ENCODE assay signal across 19 mouse cellular contexts in genomic region chr8:85604201-85604600, GRCm38 (mm10).
"Had no signal": no experiment of that assay in that cellular context is flagged by ENCODE, and none has a peak within 500 bp of the region (broad histone marks: within the 10 kb centered on the region; RNA-seq: fewer than 3 reads in every experiment).

No protein-coding gene starts in this region.

- H3K9me3 ChIP-seq: kidney, embryonic 15.5 days; limb, embryonic 12.5 days; limb, embryonic 15.5 days; midbrain, embryonic 13.5 days; neural tube, embryonic 13.5 days; stomach, embryonic 15.5 days had no signal

- H3K4me1 ChIP-seq: kidney, embryonic 15.5 days; limb, embryonic 12.5 days; limb, embryonic 15.5 days; midbrain, embryonic 13.5 days; neural tube, embryonic 13.5 days; stomach, embryonic 15.5 days had no signal

- H3K9ac ChIP-seq: kidney, embryonic 15.5 days; limb, embryonic 12.5 days; limb, embryonic 15.5 days; midbrain, embryonic 13.5 days; neural tube, embryonic 13.5 days; stomach, embryonic 15.5 days had no signal

- H3K27me3 ChIP-seq: kidney, embryonic 15.5 days; limb, embryonic 12.5 days; limb, embryonic 15.5 days; midbrain, embryonic 13.5 days; neural tube, embryonic 13.5 days; stomach, embryonic 15.5 days had no signal

- H3K36me3 ChIP-seq: kidney, embryonic 15.5 days; limb, embryonic 12.5 days; limb, embryonic 15.5 days; midbrain, embryonic 13.5 days; neural tube, embryonic 13.5 days; stomach, embryonic 15.5 days had no signal

- H3K4me2 ChIP-seq: kidney, embryonic 15.5 days; limb, embryonic 12.5 days; limb, embryonic 15.5 days; midbrain, embryonic 13.5 days; neural tube, embryonic 13.5 days; stomach, embryonic 15.5 days had no signal

- ATAC-seq: midbrain, embryonic 13.5 days; midbrain, embryonic 16.5 days had no signal

- H3K27ac ChIP-seq: kidney, embryonic 15.5 days; limb, embryonic 12.5 days; limb, embryonic 15.5 days; macrophage; midbrain, embryonic 13.5 days; neural tube, embryonic 13.5 days; stomach, embryonic 15.5 days had no signal

- H3K4me3 ChIP-seq: kidney, embryonic 15.5 days; limb, embryonic 12.5 days; limb, embryonic 15.5 days; midbrain, embryonic 13.5 days; myocyte; neural tube, embryonic 13.5 days; stomach, embryonic 15.5 days had no signal

- DNase-seq: kidney, adult 11 months; kidney, adult 8-10 months; kidney, postnatal 10 days; kidney, postnatal 36 days; left cerebral cortex, postnatal 4 days; lung, adult 2 months; retina, postnatal 1 day; right cerebral cortex, postnatal 25 days; spleen, adult 18-20 months; thymus, postnatal 25 days had no signal
